Mouse (Mus musculus) Muller cell, postnatal 12 days (primary cell): Measurements from ENCODE around the gene BC049715.

Experiments used
- DNase-seq: peaks from one replicate; pipeline ENCODE4 v3.0.0-alpha.2; 2015; ENCODE audit errors: inconsistent ontology term

BC049715 gene

DNA sequence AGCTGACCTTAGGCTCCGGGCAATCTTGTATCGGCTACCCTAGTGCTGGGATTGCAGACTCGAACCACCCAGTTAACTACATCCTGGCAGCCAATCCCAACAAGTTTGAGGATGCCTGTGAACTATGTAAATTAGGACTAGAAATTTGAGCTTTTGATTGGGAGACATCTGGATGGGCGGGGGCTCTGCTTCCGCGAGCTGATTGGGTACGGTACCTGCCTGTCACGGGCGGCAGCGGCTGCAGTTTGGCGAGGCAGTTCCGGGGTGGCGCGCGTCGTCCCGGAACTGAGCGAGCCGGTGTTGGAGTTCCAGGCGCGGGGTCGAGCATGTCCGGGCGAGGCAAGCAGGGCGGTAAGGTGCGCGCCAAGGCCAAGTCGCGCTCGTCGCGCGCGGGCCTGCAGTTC is 19.4 kb upstream of the BC049715 start, which contains the start of gene H2afj:
TSS of gene H2afj (plus strand) at position 231 of the 404 bp plus-strand sequence.
- peak; percentile 97 for DNase-seq

GRCm38 (mm10) chr6:136808631-136809046 is 18.8 kb upstream of the BC049715 start:
- peak; percentile 50 for DNase-seq

GRCm38 (mm10) chr6:136809077-136809476 is 18.3 kb upstream of the BC049715 start:
- no peak for DNase-seq

DNA sequence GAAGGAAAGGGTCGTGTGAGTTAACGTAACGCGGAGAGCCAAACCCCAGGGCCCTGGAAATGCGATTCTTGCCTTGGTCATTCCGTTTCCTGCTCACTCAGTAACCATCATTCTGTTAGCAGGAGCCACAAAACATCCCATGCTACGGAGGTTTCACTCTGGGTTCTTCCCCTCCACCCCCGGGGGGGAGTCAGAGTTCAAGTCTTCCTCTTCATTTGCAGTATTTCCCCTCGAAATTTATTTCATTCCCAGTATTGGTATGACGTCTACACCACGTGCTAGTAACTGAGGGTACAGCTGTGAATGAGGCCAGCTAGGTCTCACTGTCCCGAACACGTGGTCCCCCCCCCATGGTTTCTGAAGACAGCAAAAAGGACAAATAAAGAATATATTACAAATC is 17.8 kb upstream of the BC049715 start:
- DNase-seq, result no peak

DNA sequence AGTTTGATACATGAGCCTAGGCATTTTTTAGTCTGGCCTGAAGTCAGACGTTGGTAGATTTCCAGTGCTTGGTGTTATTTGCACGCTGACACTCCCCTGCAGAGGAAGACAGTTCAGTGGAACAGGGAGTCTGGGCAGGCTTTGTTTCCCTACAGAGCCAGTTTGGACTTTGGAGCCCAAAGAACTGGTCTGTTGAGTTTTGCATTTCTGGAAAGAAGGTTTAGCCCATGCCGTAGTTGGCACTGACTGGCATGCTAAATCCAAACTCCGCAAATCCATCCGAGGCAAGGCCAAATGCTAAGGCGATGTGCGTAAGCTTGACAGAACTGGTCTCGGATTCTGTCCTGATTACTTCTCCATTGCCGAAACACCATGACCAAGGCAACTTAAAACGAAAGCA is 16.2 kb upstream of the BC049715 start:
- DNase-seq, result no peak

DNA sequence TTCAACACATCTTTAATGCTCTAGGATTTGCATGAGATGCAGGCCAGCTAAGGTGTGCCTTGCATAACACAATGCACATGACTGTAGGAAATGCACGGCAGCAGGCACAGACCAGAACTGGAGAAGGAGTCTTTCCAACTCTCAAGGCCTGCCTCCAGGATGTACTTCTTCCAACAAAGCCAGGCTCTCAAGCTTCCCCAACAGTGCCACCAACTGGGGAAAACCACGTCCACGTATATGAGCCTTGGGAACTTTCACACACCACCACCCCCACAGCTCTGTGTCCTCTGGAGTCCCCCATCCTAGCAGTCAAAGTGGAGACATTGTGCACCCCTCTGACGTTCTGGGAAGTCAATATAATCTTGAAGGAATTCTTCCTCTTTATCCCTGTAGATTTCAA is 14.3 kb upstream of the BC049715 start:
- no peak for DNase-seq

GRCm38 (mm10) chr6:136815381-136815780 is 12.0 kb upstream of the BC049715 start:
- DNase-seq, result no peak

DNA sequence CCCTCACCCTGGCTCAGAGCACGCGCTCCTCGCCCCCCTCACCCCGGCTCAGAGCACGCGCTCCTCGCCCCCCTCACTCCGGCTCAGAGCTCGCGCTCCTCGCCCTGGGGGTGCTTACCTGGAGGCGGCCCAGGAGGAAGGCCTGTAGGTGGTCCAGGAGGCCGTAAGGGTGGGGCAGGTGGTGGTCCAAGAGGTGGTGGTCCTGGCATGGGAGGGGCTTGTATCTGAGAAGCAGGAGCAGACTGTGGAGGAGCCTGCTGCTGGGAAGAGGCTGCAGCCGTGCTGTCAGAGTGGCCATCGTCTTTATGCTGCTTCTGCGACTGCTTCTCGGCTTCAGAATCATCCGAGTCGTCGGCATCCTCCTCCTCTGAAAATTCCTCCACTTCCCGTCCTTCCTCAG is 10.6 kb upstream of the BC049715 start:
- DNase-seq, result no peak

DNA sequence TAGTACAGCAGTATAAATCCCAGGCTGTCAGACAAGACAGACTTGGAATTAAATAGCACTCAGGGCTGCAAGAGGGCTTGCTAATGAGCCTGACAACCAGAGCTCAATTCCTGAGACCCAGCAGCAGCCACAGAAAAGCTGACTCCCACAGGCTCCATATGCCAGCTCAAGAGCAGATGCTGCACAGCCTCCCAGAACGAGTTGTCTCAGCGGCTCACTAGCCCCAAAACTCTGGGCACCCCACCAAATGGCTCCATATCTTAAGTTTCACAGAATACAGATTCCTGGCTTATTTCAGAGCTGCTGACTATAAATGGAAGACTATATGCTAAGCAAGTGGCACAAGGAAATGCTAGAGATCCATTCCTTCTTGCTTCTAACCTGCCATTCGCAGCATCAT is 9.9 kb upstream of the BC049715 start:
- no peak for DNase-seq

DNA sequence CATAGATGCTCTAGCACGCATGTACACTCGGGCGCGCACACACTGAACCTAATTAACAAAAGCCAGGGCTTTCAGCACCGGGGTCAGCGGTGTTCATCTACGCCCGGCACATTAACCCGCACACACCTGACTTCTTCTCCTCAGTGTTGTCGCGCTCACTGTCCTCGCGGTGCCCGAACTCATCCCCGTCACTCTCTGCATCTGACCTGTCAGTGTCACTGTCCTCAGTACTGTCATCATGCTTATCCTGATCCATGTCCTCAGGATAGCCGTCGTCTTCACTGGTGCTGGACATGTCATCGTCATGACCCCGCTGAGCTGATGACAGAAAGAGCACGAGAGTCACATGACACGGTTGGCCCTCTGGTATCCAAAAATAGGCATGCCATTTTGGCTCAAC is 7.0 kb upstream of the BC049715 start:
- DNase-seq, result no peak

GRCm38 (mm10) chr6:136821086-136821485 is 6.3 kb upstream of the BC049715 start:
- DNase-seq, result no peak

- DNase-seq, result no peak
Observed at GRCm38 (mm10) chr6:136824987-136825386, 2.4 kb upstream of the BC049715 start.

DNA sequence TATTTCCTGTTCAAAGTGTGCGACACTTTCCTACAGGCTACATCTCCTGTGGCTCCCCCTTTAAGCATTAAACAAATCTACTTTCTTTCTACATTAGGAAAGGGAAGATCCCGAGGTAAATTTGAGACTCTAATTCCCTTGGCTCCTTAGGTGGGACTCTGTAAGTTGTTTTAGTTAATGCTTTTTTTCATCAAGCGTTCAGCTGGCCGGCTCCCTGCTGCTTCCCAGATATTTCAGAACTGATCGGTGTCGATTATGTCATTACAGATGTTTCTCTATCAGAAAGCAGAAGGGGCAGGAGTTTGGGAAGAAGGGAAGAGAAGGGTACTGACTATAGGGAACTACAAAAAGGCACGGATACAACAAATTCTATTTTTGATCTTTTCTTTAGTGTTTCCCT is 310 bp upstream of the BC049715 start:
- DNase-seq, result no peak

DNA sequence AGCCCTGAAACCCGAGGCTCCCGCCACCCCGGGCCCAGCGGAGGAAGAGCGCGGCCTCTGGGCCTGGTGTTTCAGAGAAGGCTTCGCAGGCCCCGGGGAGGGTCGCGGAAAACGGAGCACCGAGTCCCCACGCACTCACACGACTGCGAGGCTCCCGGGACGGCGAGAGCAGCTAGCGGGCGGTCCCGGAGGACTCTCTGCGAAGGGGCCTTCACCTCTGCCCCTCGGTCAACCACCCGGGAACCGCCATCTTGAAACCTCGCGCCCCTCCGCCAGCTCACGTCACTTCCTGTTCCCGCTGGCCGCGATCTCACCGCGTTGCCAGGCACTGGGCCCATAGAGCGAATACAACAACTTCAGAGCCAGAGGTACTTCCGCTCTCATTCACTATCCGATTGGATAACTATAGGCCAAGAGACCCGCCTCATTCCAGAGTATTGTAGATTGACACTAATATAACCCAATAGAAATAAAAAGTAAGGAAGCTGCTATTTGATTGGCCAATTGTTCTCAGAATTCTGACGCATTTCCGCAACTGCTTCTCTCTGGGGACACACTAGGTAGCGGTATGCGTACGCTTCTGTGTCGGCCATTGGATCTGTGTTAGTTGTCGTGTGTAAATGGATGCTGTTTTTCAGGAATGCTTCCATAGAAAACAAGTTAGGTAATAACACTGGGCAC is 595 bp downstream of the BC049715 start, which contains the start of gene Wbp11:
TSS of gene Wbp11 (minus strand) at position 353 of the 681 bp plus-strand sequence.
- peak; percentile 99 for DNase-seq

DNA sequence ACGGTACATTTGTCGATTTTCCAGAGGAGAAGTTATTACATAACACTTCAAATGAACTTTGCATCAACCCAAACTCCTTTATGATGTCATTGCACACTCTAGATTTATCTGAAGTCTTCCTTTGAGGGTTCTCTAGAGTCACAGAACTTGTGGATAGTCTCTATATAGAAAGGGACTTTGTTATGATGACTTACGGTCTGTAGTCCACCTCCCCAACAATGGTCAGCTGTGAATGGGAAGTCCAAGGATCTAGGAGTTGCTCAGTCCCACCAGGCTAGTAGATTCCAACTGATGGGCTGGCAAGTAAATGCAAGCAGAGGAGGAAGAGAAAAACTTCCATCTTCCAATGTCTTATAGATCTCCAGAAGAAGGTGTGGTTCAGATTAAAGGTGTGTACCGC is 1.3 kb downstream of the BC049715 start:
- no peak for DNase-seq

GRCm38 (mm10) chr6:136831712-136832111 is 4.3 kb downstream of the BC049715 start:
- no peak for DNase-seq

- DNase-seq, result no peak
Observed at GRCm38 (mm10) chr6:136835352-136835751, 7.9 kb downstream of the BC049715 start, which contains the start of gene Smco3. Smco3 (minus strand) TSS chr6:136835452.

DNA sequence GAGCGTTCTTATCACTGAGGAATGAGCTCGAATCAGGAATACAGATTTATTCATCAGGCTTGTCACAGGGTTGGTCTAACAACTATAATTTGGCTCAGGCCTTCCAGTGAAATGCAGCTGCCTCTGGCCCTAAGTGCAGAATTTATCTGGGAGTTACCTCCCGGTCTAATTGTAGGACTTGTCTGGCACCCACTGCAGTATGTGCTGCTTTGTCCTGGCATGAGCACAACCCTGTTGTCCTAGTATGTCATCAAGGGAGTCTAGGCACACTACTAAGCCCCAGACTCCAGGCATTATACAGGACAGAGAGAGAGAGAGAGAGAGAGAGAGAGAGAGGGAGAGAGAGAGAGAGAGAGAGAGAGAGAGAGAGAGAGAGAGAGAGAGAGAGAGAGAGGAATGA is 9.9 kb downstream of the BC049715 start:
- no peak for DNase-seq

- peak; percentile 11 for DNase-seq
Observed at GRCm38 (mm10) chr6:136844903-136845302, 17.5 kb downstream of the BC049715 start.

GRCm38 (mm10) chr6:136845706-136846480 is 18.5 kb downstream of the BC049715 start:
- DNase-seq, result no peak

GRCm38 (mm10) chr6:136847267-136847666 is 19.8 kb downstream of the BC049715 start:
- DNase-seq, result no peak

GRCm38 (mm10) chr6:136847790-136848189 is 20.4 kb downstream of the BC049715 start:
- DNase-seq, result peak; percentile 6

GRCm38 (mm10) chr6:136848399-136848798 is 21.0 kb downstream of the BC049715 start:
- DNase-seq, result no peak
